Mouse (Mus musculus) heart, postnatal 25 days (tissue): ENCODE data around the gene Cacna1c. TPM values are rescaled to one million over a fixed set of nuclear protein-coding genes. Genes with fewer than 3 reads are reported as not detected.
"Not testable (repeated sequence)": the region's sequence is repeated elsewhere in the genome, so short reads cannot be mapped to it uniquely, and the experiment has no call there.

Source experiments
- DNase-seq: peaks from one replicate; pipeline ENCODE4 v3.0.0; 2022; ENCODE audit warnings: low spot score
- intact Hi-C: fragments of 180-260 bp; cut with DNase I; formaldehyde crosslinking; loops from one replicate; pipeline ENCODE4 v1.15.1; 2025
- total RNA-seq, 2 experiments: library from RNA; stranded (reverse); gene quantifications; 2 replicates each; pipeline ENCODE4 v1.2.3; 2021

Cacna1c gene
- total RNA-seq, 2 experiments from 2014 or later = 182 to 191 TPM

- intact Hi-C loops = no loop called here
- no peak for DNase-seq
Observed at GRCm38 (mm10) chr6:118632491-118632890, 563.7 kb downstream of the Cacna1c start.

- intact Hi-C loops = no loop called here
Observed at GRCm38 (mm10) chr6:118630006-118630405, 566.2 kb downstream of the Cacna1c start.

GRCm38 (mm10) chr6:118626246-118626645 lies 570.0 kb downstream of the Cacna1c start:
- DNase-seq = no peak
- intact Hi-C loops = no loop called here

More at GRCm38 (mm10) chr6:118630006-118630405, 566.2 kb downstream of the Cacna1c start:
- no peak for DNase-seq

GRCm38 (mm10) chr6:118623609-118624008 lies 572.6 kb downstream of the Cacna1c start:
- no peak for DNase-seq
- intact Hi-C loops = no loop called here

GRCm38 (mm10) chr6:118621866-118622265 lies 574.4 kb downstream of the Cacna1c start:
- DNase-seq = no peak
- intact Hi-C loops = no loop called here

GRCm38 (mm10) chr6:118621406-118621805 lies 574.8 kb downstream of the Cacna1c start:
- DNase-seq = no peak
- intact Hi-C loops = no loop called here

GRCm38 (mm10) chr6:118608906-118609305 lies 587.3 kb downstream of the Cacna1c start:
- no peak for DNase-seq
- intact Hi-C loops = no loop called here

GRCm38 (mm10) chr6:118605974-118606373 lies 590.2 kb downstream of the Cacna1c start:
- no peak for DNase-seq
- intact Hi-C loops = no loop called here

- DNase-seq = no peak
- intact Hi-C loops = no loop called here
Observed at GRCm38 (mm10) chr6:118603825-118604224, 592.4 kb downstream of the Cacna1c start.

- no peak for DNase-seq
- intact Hi-C loops = no loop called here
Observed at GRCm38 (mm10) chr6:118595681-118596055, 600.5 kb downstream of the Cacna1c start.

GRCm38 (mm10) chr6:118594833-118595680 lies 601.2 kb downstream of the Cacna1c start:
- intact Hi-C loops = no loop called here
- DNase-seq = no peak

GRCm38 (mm10) chr6:118594070-118594469 lies 602.1 kb downstream of the Cacna1c start:
- DNase-seq = no peak
- intact Hi-C loops = no loop called here

- intact Hi-C loops = no loop called here
- no peak for DNase-seq
Observed at GRCm38 (mm10) chr6:118593377-118594061, 602.7 kb downstream of the Cacna1c start.

- DNase-seq = no peak
- intact Hi-C loops = no loop called here
Observed at GRCm38 (mm10) chr6:118592662-118593376, 603.4 kb downstream of the Cacna1c start.

GRCm38 (mm10) chr6:118578741-118579140 lies 617.5 kb downstream of the Cacna1c start:
- intact Hi-C loops, DNase-seq: not testable (repeated sequence)

GRCm38 (mm10) chr6:118574351-118574750 lies 621.9 kb downstream of the Cacna1c start:
- DNase-seq = no peak
- intact Hi-C loops = no loop called here

GRCm38 (mm10) chr6:118567816-118568215 lies 628.4 kb downstream of the Cacna1c start:
- DNase-seq = no peak
- intact Hi-C loops = no loop called here

- intact Hi-C loops = no loop called here
- DNase-seq = peak; percentile 86
Observed at GRCm38 (mm10) chr6:118561745-118562609, 634.2 kb downstream of the Cacna1c start, which contains the start of gene Ankrd26. Ankrd26 (minus strand) TSS chr6:118562226.

- intact Hi-C loops = no loop called here
- no peak for DNase-seq
Observed at GRCm38 (mm10) chr6:118561225-118561624, 635.0 kb downstream of the Cacna1c start.

- DNase-seq = no peak
- intact Hi-C loops = no loop called here
Observed at GRCm38 (mm10) chr6:118538627-118539026, 657.6 kb downstream of the Cacna1c start.
